Mouse (Mus musculus): ENCODE results near the gene Clcn6.

DNA sequence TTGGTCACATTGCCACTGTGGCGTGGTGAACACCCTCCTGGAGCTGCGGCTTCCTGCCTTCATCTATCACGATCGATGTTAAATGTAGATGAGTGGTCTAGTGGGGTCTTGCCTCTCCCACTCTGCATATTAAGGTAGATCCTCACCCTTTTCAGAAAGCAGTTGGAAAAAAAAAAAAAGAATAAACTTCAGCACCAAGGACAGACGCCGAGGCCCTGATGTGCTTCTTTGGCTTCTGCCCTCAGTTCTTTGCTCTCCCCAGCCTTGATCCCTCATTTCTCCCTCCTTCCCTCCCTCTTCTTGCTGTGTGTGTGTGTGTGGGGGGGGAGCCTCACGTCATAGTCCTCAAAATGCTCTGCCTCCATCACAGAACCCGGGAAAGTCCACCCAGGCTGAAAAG, 36.8 kb downstream of the Clcn6 start:
- TF ChIP-seq CTCF (IDR thresholded peaks at IDR 0.05; ENCODE audit: control insufficient read depth, insufficient read depth, insufficient read length) (no peak), FOSL1 (IDR thresholded peaks at IDR 0.05; ENCODE audit: insufficient read depth, low read length, poor library complexity, severe bottlenecking) (no peak), USF1 (IDR thresholded peaks at IDR 0.05; ENCODE audit: low read depth) (no peak), MYOD1 (IDR thresholded peaks at IDR 0.05; ENCODE audit: control insufficient read depth, insufficient read length, low read depth) (no peak), CEBPB (IDR thresholded peaks at IDR 0.05; ENCODE audit: low read depth) (no peak), MAX (IDR thresholded peaks at IDR 0.05) (no peak)

All from C2C12 (cell line).